Mouse (Mus musculus): Measurements from ENCODE around the gene Slc17a1. TPM values are rescaled to one million over a fixed set of nuclear protein-coding genes. Genes with fewer than 3 reads are reported as not detected.

Gene Slc17a1
- polyA plus RNA-seq, 1 experiment from 2014 or later = 0.53 TPM

Small RNAs within 50 kb of the gene (microRNA-seq; reads per million reads assigned to microRNA genes)
- gene Gm44344 = not detected

Other genes starting within 250 kb of the Slc17a1 start
- gene Hist1h2be, start 246.6 kb upstream of the Slc17a1 start, polyA plus RNA-seq (2014; fragmentation: Nextera tagmentation; extraction: Ambion mirVana) = 1.5 and 1.9 TPM in 2 replicates
- 16.6 and 19.2 TPM in 2 replicates for gene Hist1h1e, start 245.2 kb upstream of the Slc17a1 start, polyA plus RNA-seq (2014; fragmentation: Nextera tagmentation; extraction: Ambion mirVana)
- gene Hist1h2ac, start 183.8 kb upstream of the Slc17a1 start, polyA plus RNA-seq (2014; fragmentation: Nextera tagmentation; extraction: Ambion mirVana) = 1.4 and 1.6 TPM in 2 replicates
- 46.3 and 57.5 TPM in 2 replicates for gene Hist1h2bc, start 183.6 kb upstream of the Slc17a1 start, polyA plus RNA-seq (2014; fragmentation: Nextera tagmentation; extraction: Ambion mirVana)
- gene Hist1h1t, start 171.9 kb upstream of the Slc17a1 start, polyA plus RNA-seq (2014; fragmentation: Nextera tagmentation; extraction: Ambion mirVana) = 0.27 TPM in 1 of 2 replicates, not detected in the other
- gene Hist1h4c, start 169.3 kb upstream of the Slc17a1 start, polyA plus RNA-seq (2014; fragmentation: Nextera tagmentation; extraction: Ambion mirVana) = 6.7 and 10.4 TPM in 2 replicates
- 7.2 and 7.8 TPM in 2 replicates for gene Hfe, start 156.9 kb upstream of the Slc17a1 start, polyA plus RNA-seq (2014; fragmentation: Nextera tagmentation; extraction: Ambion mirVana)
- 24.4 and 30.8 TPM in 2 replicates for gene Hist1h1c, start 128.9 kb upstream of the Slc17a1 start, polyA plus RNA-seq (2014; fragmentation: Nextera tagmentation; extraction: Ambion mirVana)
- gene Hist1h3c, start 122.1 kb upstream of the Slc17a1 start, polyA plus RNA-seq (2014; fragmentation: Nextera tagmentation; extraction: Ambion mirVana) = 6.9 and 7.9 TPM in 2 replicates
- 2.5 and 5.0 TPM in 2 replicates for gene Hist1h2bb, start 121.0 kb upstream of the Slc17a1 start, polyA plus RNA-seq (2014; fragmentation: Nextera tagmentation; extraction: Ambion mirVana)
- gene Hist1h2ab, start 116.6 kb upstream of the Slc17a1 start, polyA plus RNA-seq (2014; fragmentation: Nextera tagmentation; extraction: Ambion mirVana) = 49.6 and 49.8 TPM in 2 replicates
- 13.9 and 15.5 TPM in 2 replicates for gene Hist1h3b, start 115.5 kb upstream of the Slc17a1 start, polyA plus RNA-seq (2014; fragmentation: Nextera tagmentation; extraction: Ambion mirVana)
- 3.9 and 6.4 TPM in 2 replicates for gene Hist1h4b, start 110.7 kb upstream of the Slc17a1 start, polyA plus RNA-seq (2014; fragmentation: Nextera tagmentation; extraction: Ambion mirVana)
- gene Hist1h4a, start 106.5 kb upstream of the Slc17a1 start, polyA plus RNA-seq (2014; fragmentation: Nextera tagmentation; extraction: Ambion mirVana) = 0.65 and 1.3 TPM in 2 replicates
- 8.4 and 10.0 TPM in 2 replicates for gene Hist1h3a, start 105.4 kb upstream of the Slc17a1 start, polyA plus RNA-seq (2014; fragmentation: Nextera tagmentation; extraction: Ambion mirVana)
- 3.1 and 4.2 TPM in 2 replicates for gene Hist1h1a, start 104.1 kb upstream of the Slc17a1 start, polyA plus RNA-seq (2014; fragmentation: Nextera tagmentation; extraction: Ambion mirVana)
- gene Trim38, start 97.8 kb upstream of the Slc17a1 start, polyA plus RNA-seq (2014; fragmentation: Nextera tagmentation; extraction: Ambion mirVana) = 0.12 TPM in 1 of 2 replicates, not detected in the other
- 0.05 TPM in 1 of 2 replicates, not detected in the other for gene Slc17a2, start 60.8 kb upstream of the Slc17a1 start, polyA plus RNA-seq (2014; fragmentation: Nextera tagmentation; extraction: Ambion mirVana)
- 0.04 and 0.08 TPM in 2 replicates for gene Slc17a3, start 28.3 kb upstream of the Slc17a1 start, polyA plus RNA-seq (2014; fragmentation: Nextera tagmentation; extraction: Ambion mirVana)
- gene Slc17a4, start 47.3 kb downstream of the Slc17a1 start, polyA plus RNA-seq (2014; fragmentation: Nextera tagmentation; extraction: Ambion mirVana) = 14.7 and 17.5 TPM in 2 replicates
- not detected in 2 replicates for gene Hist1h2ba, start 66.4 kb downstream of the Slc17a1 start, polyA plus RNA-seq (2014; fragmentation: Nextera tagmentation; extraction: Ambion mirVana)
- gene Hist1h2aa, start 66.7 kb downstream of the Slc17a1 start, polyA plus RNA-seq (2014; fragmentation: Nextera tagmentation; extraction: Ambion mirVana) = not detected in 2 replicates
- gene Scgn, start 123.5 kb downstream of the Slc17a1 start, polyA plus RNA-seq (2014; fragmentation: Nextera tagmentation; extraction: Ambion mirVana) = 1.6 and 4.5 TPM in 2 replicates